Mouse (Mus musculus) layer of hippocampus, adult 9-10 months (tissue): ENCODE measurements around the gene Kdelr2.

Experiments
- DNase-seq: peaks from one replicate; pipeline ENCODE4 v3.0.0; 2022; ENCODE audit warnings: low spot score

Gene Kdelr2

DNA sequence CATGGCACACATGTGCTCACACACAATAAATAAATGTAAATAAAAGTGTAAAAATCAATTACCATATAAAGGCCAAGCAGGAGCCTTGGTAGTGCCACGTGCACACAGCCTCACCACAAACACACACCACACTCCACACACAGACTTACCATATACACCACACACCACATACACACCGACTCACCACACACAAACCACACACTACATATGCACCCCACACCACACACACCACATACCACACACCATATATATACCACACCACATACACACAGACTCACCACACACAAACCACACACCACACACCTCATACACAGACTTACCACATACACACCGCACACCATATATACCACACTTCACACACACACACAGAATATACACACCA is 67.5 kb downstream of the Kdelr2 start:
- DNase-seq, result no peak
